Mouse (Mus musculus): ENCODE data around the gene Nrk.
A peak's percentile ranks its signal among the peaks of the same experiment; 100 is the strongest.

Nrk gene

DNA sequence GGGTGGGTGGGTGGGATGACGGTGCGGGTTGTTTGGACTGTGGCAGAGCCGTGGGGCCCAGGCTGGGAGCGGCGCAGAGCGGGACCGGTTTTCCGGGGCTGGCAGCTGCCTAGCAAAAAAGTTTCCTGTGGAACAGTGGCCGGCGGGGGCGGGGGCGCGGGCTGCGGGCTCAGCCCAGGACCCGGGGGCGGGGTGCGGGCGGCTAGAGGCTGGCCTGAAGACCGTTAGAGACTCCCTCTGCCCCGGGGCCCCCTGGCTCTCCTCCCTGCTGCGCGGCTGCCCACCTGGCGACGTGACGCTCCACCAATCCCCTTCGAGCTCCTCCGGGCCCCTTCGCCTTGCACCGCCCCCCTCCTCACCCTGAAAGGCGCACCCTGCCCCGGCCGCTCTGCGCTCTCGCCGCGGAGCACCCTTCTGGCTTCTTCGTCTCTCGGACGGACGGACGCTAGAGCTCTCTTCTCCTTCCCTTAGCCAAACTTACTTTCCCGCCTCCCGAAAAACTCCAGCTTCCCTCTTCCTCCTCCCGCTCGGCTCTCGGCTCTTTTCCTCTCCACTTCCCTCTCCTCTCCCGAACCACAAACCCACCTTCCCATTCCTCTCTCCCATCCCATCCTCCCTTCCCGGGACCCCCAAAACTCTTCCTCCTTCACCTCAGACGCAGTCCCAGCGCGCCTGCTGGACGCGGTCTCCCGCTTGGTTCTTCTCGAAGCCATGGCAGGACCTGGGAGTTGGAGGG lies at the start of gene Nrk:
Nrk (plus strand) TSS at position 390 of the 736 bp plus-strand sequence.
- peak; percentile 72 for DNase-seq (ENCODE audit: low spot score)

DNA sequence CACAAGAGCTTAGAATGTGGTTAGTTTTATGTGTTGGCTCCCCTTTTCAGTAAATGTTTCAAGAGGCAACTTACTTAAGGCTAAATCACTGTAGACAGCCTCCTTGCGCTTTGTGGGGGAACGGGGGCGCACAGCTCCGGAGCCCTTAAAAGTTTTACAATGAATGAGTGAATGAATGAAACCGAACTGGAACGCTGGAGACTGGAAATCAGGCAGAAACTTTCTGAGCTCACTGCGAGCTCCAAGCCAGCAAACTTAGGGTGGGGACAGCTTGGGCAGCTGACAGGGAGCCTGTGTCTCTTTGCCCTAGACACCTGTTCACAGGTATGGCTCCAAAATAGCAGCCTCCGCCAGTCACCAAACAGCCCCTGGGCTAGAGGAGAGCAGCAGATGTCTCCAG lies 864 bp upstream of the Nrk start:
- DNase-seq (ENCODE audit: low spot score) = no peak

DNA sequence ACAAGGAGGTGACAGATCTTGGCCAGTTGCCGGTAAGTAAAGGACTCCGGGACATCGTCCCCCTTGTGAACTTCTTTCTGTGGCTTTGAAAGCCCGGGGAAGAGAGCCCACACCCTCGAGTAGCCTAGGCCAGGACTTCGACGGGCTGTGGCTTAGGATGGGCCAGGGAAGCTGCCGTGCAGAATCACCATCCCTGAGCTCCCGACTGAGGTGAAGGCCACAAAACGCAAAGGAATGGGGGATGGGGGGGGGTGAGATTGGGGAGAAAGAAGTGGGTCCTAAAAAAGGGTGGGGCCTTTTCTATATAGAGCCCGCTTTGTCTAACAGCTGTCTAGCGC lies 516 bp downstream of the Nrk start:
- DNase-seq (ENCODE audit: low spot score) = no peak

GRCm38 (mm10) chrX:138919030-138919429 lies 4.8 kb downstream of the Nrk start:
- no peak for DNase-seq (ENCODE audit: low spot score)

DNA sequence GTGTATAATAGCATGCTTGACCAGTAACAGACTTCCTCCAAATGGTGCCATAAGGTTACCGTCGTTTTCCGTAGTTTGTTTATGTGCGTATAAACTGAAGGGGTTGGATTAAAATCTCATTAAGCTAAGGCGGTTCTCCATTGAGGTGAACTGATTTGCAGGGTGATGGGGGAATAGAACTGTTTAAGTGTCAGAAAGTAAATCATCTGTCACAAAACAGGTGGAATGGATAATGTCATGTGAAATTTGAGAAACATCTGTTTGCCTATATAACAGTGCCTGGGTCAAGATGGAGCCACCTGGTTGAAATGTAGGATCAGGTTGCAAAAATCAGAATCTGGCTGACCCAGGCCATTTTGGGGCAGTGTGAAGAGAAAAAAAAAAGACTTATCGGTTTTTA lies 29.7 kb downstream of the Nrk start:
- no peak for DNase-seq (ENCODE audit: low spot score)

GRCm38 (mm10) chrX:138960713-138961112 lies 46.5 kb downstream of the Nrk start:
- peak; percentile 38 for DNase-seq (ENCODE audit: low spot score)

DNA sequence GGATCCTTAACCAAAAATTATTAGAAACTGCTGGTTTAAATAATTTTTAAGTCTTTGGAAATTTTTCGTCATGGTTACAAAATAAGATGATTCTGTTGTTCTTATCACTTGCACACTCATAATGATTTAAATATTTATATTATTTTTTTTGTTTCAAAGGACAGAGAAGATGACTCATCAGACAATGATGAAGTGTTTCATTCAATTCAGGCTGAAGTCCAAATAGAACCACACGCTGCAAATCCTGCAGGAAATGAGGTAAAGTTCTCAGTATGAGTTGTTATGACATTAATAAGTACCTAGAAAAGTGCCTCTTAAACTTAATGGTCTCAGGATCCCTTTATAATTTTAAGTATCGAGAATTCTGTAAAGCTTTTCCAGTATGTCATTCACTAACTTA lies 64.3 kb downstream of the Nrk start:
- DNase-seq (ENCODE audit: low spot score) = no peak

- no peak for DNase-seq (ENCODE audit: low spot score)
Measured at GRCm38 (mm10) chrX:138979249-138979648, 65.0 kb downstream of the Nrk start.

DNA sequence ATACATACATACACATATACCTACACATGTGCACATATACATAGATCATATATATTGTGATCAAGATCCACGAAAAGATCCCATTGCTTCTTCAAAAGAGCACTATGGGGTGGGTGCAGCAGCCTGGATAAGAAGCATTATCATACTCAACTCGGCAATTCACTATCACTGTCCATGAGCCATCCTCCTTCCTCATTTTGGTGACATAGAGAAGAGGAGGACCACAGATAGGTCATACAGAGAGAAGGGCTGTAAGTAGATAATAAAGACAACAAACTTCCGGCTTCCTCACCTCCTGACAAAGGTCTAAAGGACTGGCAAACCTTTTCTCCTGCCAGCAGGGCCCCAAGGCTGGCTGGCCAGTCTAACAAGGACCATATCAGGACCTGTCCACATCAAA lies 100.3 kb downstream of the Nrk start:
- DNase-seq (ENCODE audit: low spot score) = no peak

DNA sequence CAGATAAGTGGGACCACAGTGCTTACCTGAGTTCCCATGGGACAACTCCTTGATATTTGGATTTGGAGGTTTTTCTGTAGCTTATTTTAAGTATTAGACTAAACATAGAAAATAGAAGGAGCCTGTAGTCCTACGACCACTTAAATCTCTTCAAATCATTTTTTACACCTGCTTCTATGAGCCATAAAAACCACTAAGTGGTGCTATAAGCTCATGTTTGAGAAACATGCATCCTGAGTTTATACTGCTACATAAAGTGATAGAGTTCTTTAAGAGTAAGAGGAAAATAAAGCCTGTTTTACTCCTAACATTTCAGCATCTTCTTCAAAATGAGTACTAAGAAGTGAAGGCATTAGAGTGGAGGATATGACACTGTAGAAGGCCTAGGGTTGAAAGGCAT lies 102.3 kb downstream of the Nrk start:
- no peak for DNase-seq (ENCODE audit: low spot score)

DNA sequence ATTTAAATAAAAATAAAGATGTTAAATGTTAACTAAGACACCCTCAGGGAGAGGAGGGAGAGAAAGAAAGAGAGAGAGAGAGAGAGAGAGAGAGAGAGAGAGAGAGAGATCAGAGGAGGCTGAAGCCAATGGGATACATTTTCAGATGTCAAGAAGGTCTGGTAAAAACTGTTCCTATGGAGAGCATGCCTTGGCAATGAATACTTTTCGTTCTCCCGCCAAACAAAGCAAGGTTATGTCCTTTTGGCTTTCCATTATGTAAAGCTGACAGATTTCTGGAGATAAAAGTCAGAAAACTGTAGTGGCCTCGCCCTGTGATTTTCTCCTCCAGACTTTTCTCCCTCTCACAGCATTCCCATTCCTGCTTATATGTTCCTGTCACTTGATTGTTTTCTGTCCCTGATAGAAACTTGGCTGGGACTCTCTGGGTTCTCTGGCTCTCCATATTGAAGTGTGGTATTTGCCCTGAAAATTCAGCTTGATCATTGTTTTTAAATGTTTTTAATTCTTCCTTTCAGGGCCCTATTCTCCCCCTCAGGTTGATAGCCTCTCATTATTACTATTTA lies 112.4 kb downstream of the Nrk start:
- no peak for DNase-seq (ENCODE audit: low spot score)

GRCm38 (mm10) chrX:139027296-139027695 lies 113.1 kb downstream of the Nrk start:
- no peak for DNase-seq (ENCODE audit: low spot score)

- DNase-seq (ENCODE audit: low spot score) = no peak
Measured at GRCm38 (mm10) chrX:139027909-139028308, 113.7 kb downstream of the Nrk start.

- no peak for DNase-seq (ENCODE audit: low spot score)
Measured at GRCm38 (mm10) chrX:139037666-139038065, 123.4 kb downstream of the Nrk start.

GRCm38 (mm10) chrX:139039314-139039713 lies 125.1 kb downstream of the Nrk start:
- no peak for DNase-seq (ENCODE audit: low spot score)

GRCm38 (mm10) chrX:139041148-139041547 lies 126.9 kb downstream of the Nrk start:
- DNase-seq (ENCODE audit: low spot score) = no peak

DNA sequence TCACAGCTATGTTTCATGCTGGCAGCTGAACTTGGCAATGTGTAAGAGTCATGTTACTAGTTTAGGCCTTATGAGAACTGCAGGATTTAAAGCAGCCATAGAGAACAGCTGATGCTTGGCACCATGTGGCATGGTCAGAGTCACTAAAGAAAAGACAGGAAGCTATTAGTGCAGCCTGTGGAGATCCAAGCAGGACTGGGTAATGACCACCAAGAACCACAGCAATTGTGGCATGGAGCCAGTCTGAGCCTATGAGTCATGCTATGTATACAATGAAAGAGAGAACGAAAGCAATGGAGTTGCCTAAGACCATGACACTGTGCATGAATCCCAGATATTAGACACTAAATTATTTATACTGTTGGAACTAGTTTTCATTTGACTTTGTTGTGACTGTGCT lies 137.7 kb downstream of the Nrk start:
- DNase-seq (ENCODE audit: low spot score) = no peak

DNA sequence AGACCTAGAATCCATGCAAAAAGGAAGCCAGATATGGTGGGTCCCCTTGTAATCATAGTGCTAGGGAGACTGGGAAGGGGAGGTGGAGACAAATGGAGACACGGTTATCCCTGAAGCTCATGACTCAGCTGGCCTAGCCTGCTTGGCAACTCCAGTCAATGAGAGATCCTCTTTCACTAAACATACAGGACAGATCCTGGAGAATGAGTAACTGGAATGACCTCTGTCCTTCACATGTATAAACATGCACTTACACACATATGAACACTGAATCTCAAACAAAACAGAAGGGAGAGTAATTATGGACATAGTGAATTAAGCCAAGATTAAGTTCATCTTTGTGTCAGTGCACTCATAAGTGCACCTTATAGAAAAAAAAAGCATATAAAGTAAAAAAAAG lies 138.9 kb downstream of the Nrk start:
- DNase-seq (ENCODE audit: low spot score) = no peak
